Comparison of ENCODE assay signal across 20 mouse cellular contexts in genomic region chr5:105199149-105199548, GRCm38 (mm10). TPM values are rescaled to one million over a fixed set of nuclear protein-coding genes. Genes with fewer than 3 reads are reported as not detected.
"Had no signal": no experiment of that assay in that cellular context is flagged by ENCODE, and none has a peak within 500 bp of the region (broad histone marks: within the 10 kb centered on the region; RNA-seq: fewer than 3 reads in every experiment).

No protein-coding gene starts in this region.

RNA-seq across cellular contexts. Expression of gene Gbp10, which starts 40.2 kb away (rescaled TPM):
- total RNA-seq: heart, postnatal 4 days; layer of hippocampus, adult 18-20 months; layer of hippocampus, adult 2 months; layer of hippocampus, postnatal 14 days; layer of hippocampus, postnatal 25 days; layer of hippocampus, postnatal 36 days; left cerebral cortex, adult 18-20 months had no signal
- polyA plus RNA-seq: heart, embryonic 11.5 days; heart, embryonic 12.5 days; heart, embryonic 14.5 days; heart, postnatal 0 days; hindbrain, embryonic 10.5 days; hindbrain, embryonic 11.5 days; intestine, embryonic 14.5 days; intestine, embryonic 15.5 days; intestine, embryonic 16.5 days; intestine, postnatal 0 days; kidney, embryonic 14.5 days; kidney, embryonic 15.5 days; kidney, embryonic 16.5 days had no signal

RNA-seq across cellular contexts. Expression of gene Gbp8, which starts 59.8 kb away (rescaled TPM):
- total RNA-seq: layer of hippocampus, postnatal 25 days; layer of hippocampus, postnatal 36 days had no signal
